Mouse (Mus musculus) bone marrow, adult 2 months (tissue): ENCODE results near the gene Gm17409.

Experiments used
- CTCF ChIP-seq: fragments of 200-500 bp; IDR thresholded peaks from 2 replicates; pipeline ENCODE4 v1.5.1; 2011; ENCODE audit warnings: low read length, control low read depth; ENCODE audit not compliant: control insufficient read depth, insufficient read depth
- POLR2A ChIP-seq: fragments of 200-500 bp; IDR thresholded peaks from 2 replicates; pipeline ENCODE4 v1.6.1; 2011; ENCODE audit warnings: low read depth, mild to moderate bottlenecking, control low read depth, low read length, borderline replicate concordance; ENCODE audit not compliant: control insufficient read depth

- no peak for TF ChIP-seq POLR2A
- no peak for TF ChIP-seq CTCF
Observed at GRCm38 (mm10) chr2:58454095-58454865, 15.6 kb upstream of the Gm17409 start.
